Mouse (Mus musculus): ENCODE results near the gene Lst1.
A peak's percentile ranks its signal among the peaks of the same experiment; 100 is the strongest.
"Not testable (repeated sequence)": the region's sequence is repeated elsewhere in the genome, so short reads cannot be mapped to it uniquely, and the experiment has no call there.

Lst1 gene

DNA sequence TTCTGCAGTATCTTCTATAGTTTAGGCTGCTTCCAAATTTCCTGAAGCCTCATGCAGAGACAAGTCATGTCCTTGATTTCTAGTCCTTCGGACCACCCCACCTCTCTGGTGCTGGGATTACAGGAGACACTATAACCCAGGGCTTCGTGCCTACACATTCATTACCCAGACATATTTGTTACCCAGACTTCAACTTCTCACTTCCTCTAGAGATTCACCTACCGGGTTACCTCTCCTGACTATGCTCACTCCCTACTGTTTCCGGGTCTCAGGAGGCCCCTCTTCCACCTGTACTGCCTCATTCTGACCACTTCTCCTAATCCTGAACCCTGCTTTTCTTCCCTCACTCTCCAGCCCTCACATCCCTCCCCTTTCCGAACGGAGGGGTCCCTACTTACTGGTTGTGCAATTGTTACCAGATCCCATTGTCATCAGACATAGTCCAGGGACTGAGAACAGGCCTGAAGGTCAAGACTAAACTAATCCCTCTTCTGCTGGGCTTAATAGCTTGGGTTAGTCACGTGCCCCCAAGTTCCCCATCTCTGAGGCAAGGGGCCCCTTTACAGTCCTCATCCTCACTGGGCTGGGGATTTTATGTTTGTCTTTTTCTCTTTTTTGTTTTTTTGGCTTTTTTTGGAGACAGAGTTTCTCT, at the start of gene Lst1:
Gene Lst1 (minus strand): TSS at position 481 of the 652 bp plus-strand sequence.
- no peak for DNase-seq (ENCODE audit: low spot score in 2 of 2)

DNA sequence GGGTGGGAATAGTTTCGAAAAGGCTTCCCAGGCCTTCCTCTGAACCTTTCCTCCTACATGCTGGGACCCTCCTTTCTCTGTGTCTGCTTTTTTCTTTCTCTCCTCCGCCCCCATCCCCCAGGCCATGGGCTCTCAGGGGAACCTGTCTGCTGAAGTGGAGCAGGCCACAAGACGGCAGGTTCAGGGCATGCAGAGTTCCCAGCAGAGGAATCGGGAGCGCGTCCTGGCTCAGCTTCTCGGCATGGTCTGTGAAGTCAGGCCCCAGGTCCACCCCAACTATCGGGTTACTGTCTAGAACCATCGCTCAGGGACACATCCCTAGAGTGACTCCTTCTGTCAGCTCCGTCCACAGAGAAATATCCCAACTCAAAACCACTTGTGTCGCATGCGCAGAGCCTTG, 49.3 kb upstream of the Lst1 start:
- DNase-seq (ENCODE audit: low spot score in 2 of 2) = no peak

DNA sequence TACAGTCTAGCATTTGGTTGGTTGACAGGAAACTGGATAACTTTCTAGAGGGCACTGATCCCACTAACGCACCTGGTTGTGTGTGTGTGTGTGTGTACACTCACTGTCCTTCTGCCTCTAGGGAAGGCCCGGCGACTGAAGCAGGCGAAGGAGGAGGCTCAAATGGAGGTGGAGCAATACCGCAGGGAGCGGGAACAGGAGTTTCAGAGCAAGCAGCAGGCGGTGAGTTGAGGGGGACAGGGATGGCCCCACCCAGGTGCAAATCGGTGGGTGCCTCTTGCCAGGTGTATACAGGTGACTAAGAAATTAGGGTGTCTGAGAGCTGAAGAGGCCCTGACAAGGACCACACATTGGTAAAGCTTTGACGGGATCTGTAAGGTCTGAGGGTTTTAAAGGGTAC, 48.8 kb upstream of the Lst1 start:
- no peak for DNase-seq (ENCODE audit: low spot score in 2 of 2)

DNA sequence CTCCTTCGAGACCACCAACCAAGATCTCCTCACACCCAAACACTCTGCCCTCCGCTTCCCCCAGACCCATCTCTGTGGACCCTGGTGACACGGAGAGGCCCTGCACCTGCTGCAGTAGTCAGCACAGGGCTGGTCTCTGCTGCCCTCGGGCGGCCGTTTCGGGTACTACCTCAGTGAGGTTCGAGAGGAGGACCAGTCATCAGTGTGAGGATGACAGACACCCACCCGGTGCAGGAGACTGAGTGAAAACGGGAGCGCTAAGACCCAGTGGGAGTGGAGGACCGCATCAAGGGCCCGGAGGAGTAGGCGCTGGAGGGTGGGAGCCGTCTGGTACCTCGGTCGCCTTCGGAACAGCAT, 48.1 kb upstream of the Lst1 start:
- DNase-seq (ENCODE audit: low spot score in 2 of 2) = peak; percentile 99 to 100

DNA sequence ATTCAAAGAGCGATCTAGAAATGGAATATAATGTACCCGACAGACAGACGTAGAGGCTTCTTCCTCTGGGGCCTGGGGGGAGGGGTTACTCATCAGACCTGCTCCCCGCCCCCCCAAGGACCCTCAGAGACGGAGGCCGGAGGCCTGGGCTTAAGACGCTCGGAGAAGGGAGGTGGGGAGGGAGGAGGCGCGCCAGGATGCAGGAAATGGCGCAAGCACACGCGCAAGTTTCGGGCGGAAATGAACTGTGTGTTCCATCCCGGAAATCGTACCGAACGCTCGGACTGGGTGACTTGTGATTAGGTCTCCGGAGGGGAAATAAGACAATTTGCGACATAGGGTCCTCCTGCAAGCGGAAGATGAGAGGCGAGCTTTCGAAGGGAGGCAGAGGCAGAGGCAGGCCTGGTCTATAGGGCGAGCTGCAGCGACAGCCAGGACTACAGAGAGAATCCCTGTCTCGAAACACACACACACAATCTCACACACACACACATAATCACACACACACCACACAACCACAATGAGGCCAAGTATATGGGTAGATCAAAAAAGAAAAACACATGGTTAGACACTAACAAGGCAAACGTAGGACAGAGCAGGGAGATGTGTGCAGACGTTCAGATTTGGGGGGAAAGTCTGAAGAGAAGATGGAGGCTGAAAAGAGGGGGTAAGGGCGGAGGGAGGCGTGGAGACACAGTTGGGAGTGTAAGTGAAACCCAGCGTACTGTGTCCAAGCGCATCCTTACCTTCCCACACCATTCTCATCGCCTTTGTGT, 47.6 kb upstream of the Lst1 start, which contains the start of gene Nfkbil1:
Gene Nfkbil1 (minus strand): TSS at position 179 of the 776 bp plus-strand sequence.
- peak; percentile 93 to 94 for DNase-seq (ENCODE audit: low spot score in 2 of 2)

DNA sequence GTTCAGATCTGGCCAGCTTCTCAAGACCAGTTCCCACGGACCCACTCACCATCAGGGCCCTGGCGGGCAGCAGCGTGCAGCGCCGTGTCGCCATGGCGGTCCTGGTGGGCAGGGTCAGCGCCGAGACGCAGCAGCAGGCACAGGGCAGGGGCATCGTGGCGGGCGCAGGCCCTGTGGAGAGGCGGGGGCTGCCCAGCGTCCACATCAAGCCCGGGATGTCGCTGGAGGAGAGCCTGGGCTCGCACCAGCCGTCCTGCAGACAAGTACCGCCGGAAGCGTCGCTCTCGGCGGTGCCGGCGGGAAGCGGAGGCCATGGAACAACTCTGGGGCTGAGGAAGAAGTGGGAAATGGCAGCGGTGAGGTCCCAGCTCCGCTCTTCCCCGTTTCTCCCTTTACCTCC, 46.7 kb upstream of the Lst1 start:
- DNase-seq (ENCODE audit: low spot score in 2 of 2) = no peak

DNA sequence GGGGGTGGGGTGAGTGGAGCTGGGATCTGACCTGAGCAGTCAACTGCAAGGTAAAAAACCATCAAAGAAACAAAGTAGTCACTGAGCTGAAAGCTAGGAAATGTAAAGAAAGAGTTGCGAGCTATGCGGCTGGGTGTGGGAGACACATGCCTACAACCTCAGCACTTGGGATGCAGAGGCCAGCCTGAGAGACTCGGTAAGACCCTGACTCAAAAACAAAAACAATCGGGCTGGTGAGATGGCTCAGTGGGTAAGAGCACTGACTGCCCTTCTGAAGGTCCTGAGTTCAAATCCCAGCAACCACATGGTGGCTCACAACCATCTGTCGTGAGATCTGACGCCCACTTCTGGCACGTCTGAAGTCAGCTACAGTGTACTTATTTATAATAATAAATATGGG, 45.9 kb upstream of the Lst1 start:
- DNase-seq (ENCODE audit: low spot score in 2 of 2) = not testable (repeated sequence)

DNA sequence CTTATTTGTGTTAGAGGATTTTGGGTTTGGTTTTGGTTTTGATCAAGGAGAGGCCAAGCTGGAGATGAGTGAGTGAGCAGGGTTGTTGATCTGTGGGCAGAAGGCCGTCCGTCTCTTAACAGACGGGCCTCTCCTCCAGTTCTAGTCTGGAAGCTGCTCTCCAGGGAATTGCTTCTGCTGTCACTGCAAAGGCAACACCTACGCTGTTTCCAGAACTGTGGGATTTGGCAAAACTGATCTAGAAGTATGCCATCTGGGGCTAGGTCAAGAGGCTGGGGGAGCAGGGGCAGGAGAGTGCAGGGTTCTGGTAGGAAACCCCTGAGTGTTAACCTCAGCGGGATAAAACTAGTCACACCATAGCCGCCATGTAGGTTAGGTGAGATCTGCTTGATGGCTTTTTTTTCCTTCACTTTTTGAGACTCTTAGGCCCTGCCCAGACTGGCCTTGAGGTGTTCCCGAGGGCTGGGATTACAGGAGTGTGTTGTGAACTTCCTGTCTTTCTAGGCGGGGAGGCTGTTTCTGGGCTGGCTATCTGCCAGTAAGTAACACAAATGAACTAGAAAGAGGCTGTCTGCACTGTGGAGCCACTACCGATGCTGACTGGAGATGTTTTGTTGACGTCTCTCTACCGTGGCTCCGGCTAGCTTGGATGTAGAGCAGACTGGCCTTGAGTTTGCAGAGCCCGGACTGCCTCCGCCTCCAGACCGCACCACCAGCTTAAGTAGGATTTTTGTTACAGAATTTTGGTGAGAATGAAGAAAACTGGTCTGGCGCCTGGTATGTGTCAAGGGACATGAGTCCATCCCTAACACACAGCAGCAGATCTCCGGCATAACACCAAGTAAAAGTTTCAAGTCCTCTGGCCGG, 45.1 kb upstream of the Lst1 start, which contains the start of gene Atp6v1g2:
Gene Atp6v1g2 (plus strand): TSS at position 547 of the 867 bp plus-strand sequence.
- no peak for DNase-seq (ENCODE audit: low spot score in 2 of 2)

DNA sequence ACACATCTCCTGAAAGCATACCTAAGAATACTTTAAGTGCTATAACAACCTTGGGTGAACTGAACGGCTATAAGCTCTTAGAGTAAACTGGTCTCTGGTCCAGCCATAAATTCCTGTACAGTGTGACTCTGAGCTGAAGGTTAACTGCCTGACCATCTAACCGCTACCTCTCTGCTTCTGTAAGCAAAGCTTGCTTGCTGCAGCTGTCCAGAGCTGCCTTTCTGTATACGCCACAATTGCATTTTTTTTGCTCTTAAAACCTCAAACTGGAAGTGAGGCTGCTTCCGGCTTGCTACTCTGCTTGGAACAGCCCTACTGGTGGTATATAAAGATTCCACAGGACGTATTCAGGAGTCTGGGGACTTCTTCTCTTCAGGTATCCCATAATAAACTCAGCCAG, 44.4 kb upstream of the Lst1 start:
- no peak for DNase-seq (ENCODE audit: low spot score in 2 of 2)

DNA sequence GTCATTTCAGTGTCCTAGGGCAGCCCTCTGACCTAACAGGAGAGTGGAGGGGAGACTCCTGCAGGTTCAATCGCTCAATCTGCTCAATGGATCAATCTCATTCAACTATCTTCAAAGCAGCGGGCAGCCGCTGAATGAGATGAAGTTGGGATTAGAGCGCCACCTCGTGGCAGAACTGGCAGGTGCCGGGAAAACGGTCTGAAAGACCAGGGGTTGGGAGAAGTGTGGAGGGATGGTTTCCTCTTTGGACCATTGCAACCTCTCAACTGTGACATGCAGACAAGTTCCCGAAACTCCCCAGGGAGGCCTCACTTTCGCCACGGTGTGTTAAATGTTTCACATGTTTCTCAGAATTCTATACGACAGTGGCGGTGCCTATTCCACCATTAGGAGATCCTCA, 43.8 kb upstream of the Lst1 start:
- DNase-seq (ENCODE audit: low spot score in 2 of 2) = peak; percentile 91 to 93

DNA sequence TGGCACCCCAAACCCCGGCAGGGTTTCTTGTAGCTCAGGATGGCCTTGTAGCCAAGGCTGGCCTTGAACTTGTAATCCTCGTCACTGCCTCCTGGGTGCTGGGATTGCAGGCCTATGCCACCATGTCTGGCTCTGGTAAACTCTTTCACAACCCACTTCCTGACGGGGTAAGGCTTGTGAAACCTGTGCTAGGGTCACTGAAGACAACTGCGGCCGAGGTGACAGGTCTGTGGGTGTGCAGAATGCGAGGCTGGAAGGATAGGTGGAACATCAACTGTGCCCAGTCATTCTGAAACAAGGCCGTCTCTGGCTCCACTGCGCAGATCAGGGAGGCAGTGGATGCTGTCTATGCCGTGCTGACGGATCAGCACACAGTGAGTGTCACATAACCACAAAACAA, 42.8 kb upstream of the Lst1 start:
- DNase-seq (ENCODE audit: low spot score in 2 of 2) = no peak

DNA sequence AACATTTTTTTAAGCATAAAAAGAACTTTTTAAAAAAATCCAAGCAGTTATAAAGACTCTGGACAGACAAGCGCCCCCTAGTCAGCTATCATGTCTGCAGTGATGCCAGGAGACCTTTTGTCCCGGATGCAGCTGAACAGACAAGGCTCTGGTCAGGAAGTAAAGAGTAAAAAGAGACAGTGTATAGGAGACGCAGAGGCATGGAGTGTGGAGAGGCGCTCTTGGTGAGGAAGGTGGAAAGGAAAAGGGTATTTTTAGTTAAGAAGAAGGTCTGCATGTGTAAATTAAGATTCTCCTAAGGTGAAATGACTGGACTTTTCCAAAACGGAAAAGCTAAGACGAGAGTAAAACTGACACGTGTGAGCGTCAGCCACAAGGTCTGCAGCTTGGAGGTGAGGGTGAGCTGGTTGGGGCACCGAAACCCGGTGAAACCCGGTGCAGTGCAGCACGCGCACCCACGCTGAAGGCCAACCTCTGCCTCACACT, 38.4 kb upstream of the Lst1 start:
- DNase-seq (ENCODE audit: low spot score in 2 of 2) = no peak

DNA sequence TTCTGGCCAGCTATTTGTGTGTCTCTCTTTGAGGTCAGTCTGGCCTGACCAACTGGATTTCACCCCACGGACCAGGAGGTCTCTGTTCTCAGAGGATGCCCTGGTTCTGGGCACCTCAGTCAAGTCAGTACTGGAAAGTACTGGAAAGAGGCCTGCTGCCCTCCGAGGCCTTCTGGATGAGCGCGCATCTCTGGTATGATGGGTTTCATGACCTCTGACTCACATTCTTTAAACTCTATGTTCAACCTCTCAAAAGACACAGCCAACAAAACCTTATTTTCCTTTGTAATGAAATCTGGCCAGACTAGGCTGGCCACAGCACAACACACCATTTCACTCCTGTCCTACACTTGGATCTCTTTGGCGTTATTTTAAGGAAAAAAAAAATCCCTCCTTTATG, 37.2 kb upstream of the Lst1 start:
- DNase-seq (ENCODE audit: low spot score in 2 of 2) = no peak

DNA sequence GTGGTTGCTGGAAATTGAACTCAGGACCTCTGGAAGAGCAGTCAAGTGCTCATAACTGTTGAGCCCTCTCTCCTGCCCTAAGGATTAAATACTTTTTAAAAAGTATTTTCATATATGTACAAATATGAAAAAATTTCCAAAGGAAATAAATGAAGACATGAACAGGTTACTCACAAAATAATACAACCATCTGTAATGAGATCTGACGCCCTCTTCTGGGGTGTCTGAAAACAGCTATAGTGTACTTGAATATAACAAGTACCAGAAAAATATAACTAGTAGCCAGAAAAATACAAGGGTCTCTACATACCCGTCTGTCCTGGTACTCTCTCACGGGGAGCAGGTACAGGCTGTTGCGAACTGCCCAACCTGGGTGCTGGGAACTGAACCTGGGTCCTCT, 36.4 kb upstream of the Lst1 start:
- no peak for DNase-seq (ENCODE audit: low spot score in 2 of 2)

DNA sequence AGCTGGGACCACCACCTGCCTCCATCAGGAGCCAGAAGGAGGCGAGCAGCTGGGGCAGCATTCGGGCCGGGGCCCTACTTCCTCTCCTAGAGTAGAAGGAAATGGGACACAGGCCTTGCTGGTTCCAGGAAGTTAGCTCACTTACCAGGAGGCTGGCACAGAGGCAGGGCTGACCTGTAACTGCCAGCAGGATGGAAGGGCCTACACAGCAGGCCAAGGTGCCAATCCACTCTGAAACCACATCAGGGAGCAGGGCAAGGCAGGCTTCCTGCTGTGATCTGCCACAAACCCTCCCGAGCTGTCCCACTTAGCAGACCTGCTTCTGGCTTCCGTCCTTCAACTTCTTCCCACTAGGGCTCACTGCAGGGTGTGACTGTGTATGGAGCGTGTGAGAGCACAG, 34.1 kb upstream of the Lst1 start:
- DNase-seq (ENCODE audit: low spot score in 2 of 2) = no peak

DNA sequence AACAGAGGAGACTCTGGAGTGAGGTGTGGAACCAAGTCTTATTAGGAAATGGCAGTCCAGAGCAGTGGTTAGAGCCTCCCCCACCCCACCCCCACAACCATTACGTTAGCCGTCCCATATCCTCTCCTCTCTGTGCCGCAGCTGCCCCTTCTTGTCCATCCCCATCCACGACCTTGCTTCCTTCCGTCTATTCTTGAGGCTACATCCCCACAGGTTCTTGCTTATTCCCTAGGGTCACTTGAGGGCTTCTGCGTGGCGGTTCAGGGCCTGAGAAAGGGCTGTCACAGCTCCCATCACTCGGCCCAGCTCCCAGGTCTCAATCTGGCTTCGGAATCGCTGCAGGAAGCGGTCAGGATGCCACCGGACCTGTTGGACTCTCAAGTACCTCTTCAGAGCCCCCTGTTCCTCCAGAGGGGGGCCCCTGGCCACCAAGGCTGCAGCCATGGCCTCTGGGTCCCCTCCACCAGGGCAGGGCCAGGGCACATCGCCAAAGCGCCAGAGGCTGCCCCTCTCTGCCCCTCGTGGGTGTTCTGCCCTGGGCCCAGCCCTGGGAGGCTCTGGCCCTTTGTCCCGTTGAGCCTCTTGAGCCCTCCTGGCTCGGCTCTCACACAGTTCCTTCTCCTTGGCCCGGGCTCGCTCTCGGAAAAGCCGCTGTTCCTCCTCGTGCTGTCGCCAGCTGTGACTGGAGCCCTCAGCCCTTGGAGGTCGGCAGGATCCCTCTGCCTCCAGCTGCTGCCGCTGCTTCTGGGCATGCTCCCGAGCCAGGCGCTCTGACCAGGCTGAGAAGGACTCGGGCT, 32.1 kb upstream of the Lst1 start, which contains the start of gene Gm16181:
Gene Gm16181 (plus strand): TSS at position 679 of the 797 bp plus-strand sequence.
- no peak for DNase-seq (ENCODE audit: low spot score in 2 of 2)

DNA sequence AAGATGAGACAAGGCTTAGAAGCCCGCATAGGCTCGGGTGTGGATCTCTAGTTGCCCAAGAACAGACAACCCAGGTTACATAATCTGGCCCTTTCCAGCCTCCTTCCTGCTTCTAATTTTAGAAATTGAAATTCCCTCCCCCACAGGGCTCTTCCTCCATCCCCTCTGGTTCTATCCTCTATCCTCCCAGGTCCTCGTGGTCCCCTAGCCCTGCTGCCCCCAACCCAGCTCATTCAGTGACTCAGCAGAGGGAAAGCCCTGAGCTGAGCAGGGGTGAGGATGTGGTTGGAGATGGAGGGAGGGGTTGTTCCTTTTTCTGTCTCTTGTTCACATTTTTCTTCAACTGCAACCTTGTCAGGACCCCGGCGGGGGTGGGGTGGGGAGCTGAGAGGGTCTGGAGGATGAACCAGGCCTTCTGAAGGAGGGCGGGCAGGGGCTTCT, 31.4 kb upstream of the Lst1 start:
- DNase-seq (ENCODE audit: low spot score in 2 of 2) = no peak

DNA sequence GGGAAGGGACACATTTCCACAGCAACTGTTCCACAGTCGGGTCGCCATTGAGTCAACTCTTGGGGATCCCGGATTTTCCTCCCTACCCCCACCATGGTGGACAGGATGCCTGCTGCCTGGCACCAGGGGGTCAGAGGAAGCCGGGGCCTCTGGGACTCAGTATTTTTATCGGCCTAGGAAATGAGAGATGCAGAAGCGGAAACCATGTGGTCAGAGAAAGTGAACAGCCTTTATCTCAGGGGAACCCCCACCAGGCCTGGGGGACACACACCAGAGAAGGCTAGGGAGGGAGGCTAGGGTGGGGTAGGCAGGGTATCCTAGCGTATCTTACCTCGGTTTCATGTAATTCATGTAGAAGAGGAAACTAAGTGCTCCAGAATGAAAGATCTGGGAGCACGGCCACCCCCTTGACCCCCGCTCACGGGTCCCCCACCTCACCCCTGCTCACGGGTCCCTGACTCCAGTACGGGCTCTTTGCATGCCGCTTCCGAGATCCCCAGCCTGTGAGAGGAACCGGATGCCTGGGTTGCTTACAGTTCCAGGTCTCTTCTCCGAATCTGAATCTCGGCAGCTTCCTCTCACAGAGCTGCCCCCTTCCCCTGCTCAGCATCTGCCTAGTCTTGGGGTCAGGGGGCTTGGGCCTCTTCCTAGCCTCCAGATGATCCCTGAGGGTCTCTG, 30.4 kb upstream of the Lst1 start:
- DNase-seq (ENCODE audit: low spot score in 2 of 2) = no peak

DNA sequence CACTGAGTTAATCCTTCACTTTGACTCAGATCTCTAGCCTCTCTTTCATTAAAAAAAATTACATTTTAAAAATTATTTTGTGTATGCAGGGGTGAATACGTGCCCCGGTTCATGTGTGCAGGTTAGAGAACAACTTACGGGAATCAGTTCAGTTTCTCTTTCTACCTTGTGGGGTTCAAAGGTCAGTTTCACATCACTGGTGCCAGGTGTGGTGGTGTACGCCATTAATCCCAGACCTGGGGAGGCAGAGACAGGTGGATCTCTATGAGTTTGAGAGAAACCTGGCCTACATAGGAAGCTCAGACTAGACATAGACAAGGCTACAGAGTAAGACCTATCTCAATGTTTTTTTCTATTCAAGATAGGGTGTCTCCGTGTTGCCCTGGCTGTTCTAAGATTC, 24.8 kb upstream of the Lst1 start:
- DNase-seq (ENCODE audit: low spot score in 2 of 2) = no peak

DNA sequence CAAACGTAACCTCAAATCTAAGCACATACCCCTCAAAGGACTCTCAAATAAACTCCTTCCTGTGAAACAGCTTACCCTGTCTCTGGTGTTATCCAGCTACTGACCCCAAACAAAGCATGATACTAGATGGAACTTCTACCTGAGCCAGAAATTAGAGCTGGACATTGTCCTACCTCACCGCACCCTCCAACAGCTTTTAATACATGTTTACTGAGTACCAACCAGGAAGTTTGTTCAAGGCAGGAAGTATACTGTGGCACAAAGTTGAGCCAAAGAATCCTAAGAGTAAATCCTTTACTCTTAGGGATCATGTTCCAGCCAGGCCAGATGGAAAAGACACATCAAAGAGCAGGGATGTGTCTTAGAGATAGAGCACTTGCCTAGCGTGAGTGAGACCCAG, 22.4 kb upstream of the Lst1 start:
- DNase-seq (ENCODE audit: low spot score in 2 of 2) = no peak
